Mouse (Mus musculus) spleen, adult 2 months (tissue): ENCODE measurements at regions not wholly inside any gene's neighbourhood (a gene's known extent, or its start where the extent isn't known, plus 50 kb on each side); places are given as distances from the start of the nearest gene placed in this dataset.

Experiments
- CTCF ChIP-seq: fragments of 200-500 bp; IDR thresholded peaks from 2 replicates; pipeline ENCODE4 v1.5.1; 2011; ENCODE audit warnings: mild to moderate bottlenecking, inconsistent platforms; ENCODE audit not compliant: insufficient read depth, insufficient read length, insufficient replicate concordance; ENCODE audit errors: extremely low read depth
- POLR2A ChIP-seq: fragments of 200-500 bp; IDR thresholded peaks from 2 replicates; pipeline ENCODE4 v1.6.1; 2011; ENCODE audit warnings: low read depth, low read length, inconsistent platforms

DNA sequence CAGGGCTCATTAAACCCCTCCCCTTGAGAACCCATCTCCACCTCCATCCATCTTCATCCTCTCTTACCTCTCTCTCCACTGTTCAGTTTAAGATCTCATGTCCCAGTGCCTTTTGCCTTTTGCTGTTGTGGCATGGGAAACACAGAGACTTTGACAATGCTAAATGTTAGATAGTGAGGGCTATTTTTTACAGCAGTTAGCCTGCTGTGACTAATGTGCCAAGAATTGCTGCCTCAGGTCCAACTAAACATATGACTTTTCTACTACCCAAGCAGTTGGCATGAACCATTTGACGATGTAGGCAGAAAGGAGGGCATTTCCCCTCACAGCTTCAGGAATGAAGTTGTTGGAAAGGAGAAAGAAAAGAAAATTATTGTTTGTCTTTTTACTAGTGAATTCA is 389.6 kb downstream of the Lpin1 start:
- TF ChIP-seq POLR2A (no peak), CTCF (no peak)
